Mouse (Mus musculus) testis, adult 2 months (tissue): Measurements from ENCODE around the gene Sds. TPM values are rescaled to one million over a fixed set of nuclear protein-coding genes. Genes with fewer than 3 reads are reported as not detected.
A peak's percentile ranks its signal among the peaks of the same experiment; 100 is the strongest.
"Not testable (repeated sequence)": the region's sequence is repeated elsewhere in the genome, so short reads cannot be mapped to it uniquely, and the experiment has no call there.

ENCODE experiments used
- H3K27ac ChIP-seq: fragments of 200-500 bp; 2 replicates; pipeline ENCODE4 v1.5.1; 2012; ENCODE audit warnings: low read depth, low read length; ENCODE audit not compliant: control insufficient read depth, insufficient read depth
- H3K27me3 ChIP-seq: fragments of 200-500 bp; 2 replicates; pipeline ENCODE4 v1.6.1; 2012; ENCODE audit warnings: mild to moderate bottlenecking, low read length, moderate library complexity; ENCODE audit not compliant: control insufficient read depth, insufficient read depth
- H3K36me3 ChIP-seq: fragments of 200-500 bp; 2 replicates; pipeline ENCODE4 v1.6.1; 2012; ENCODE audit warnings: mild to moderate bottlenecking, low read length; ENCODE audit not compliant: control insufficient read depth, insufficient read depth
- H3K4me1 ChIP-seq: fragments of 200-500 bp; 2 replicates; pipeline ENCODE4 v1.6.1; 2012; ENCODE audit warnings: low read length; ENCODE audit not compliant: control insufficient read depth, insufficient read depth
- H3K4me3 ChIP-seq: fragments of 200-500 bp; 2 replicates; pipeline ENCODE4 v1.5.1; 2012; ENCODE audit warnings: low read depth, mild to moderate bottlenecking, low read length, moderate library complexity, mixed read lengths; ENCODE audit not compliant: control insufficient read depth
- CTCF ChIP-seq: fragments of 200-500 bp; IDR thresholded peaks from 2 replicates; pipeline ENCODE4 v1.5.1; 2012; ENCODE audit warnings: low read depth, mild to moderate bottlenecking, inconsistent platforms, low read length, moderate library complexity; ENCODE audit not compliant: control insufficient read depth, insufficient read depth, insufficient replicate concordance
- POLR2A ChIP-seq: fragments of 200-500 bp; IDR thresholded peaks from 2 replicates; pipeline ENCODE4 v1.6.1; 2012; ENCODE audit warnings: low read depth, mild to moderate bottlenecking, inconsistent platforms, low read length, moderate library complexity; ENCODE audit not compliant: control insufficient read depth
- polyA plus RNA-seq: library from polyadenylated mRNA; depleted of rRNA; stranded (reverse); fragments of >200 nt; gene quantifications from 2 replicates; pipeline ENCODE4 v1.2.3, GENCODE M21; 2012

Gene Sds
- polyA plus RNA-seq, 1 experiment: 1.1 TPM

- peaks cover 4% of the 10 kb centered on the region; the same call in 1 of the 2 replicates for H3K4me1 ChIP-seq
- no peak for TF ChIP-seq POLR2A
- peak; percentile 71; the same call in 1 of the 2 replicates for TF ChIP-seq CTCF
- H3K27ac ChIP-seq: no peak overlapping the region
- no peaks in the 10 kb centered on the region for H3K27me3 ChIP-seq
- no peaks in the 10 kb centered on the region; the same call in 1 of the 2 replicates for H3K36me3 ChIP-seq
- no peak overlapping the region for H3K4me3 ChIP-seq
These were observed 16.1 kb downstream of the Sds start for GRCm38 (mm10) chr5:120492437-120492836.

- Histone ChIP-seq H3K27ac (no peak overlapping the region), H3K4me1 (peaks cover 4% of the 10 kb centered on the region; the same call in 1 of the 2 replicates), H3K4me3 (no peak overlapping the region), H3K27me3 (no peaks in the 10 kb centered on the region), H3K36me3 (no peaks in the 10 kb centered on the region; the same call in 1 of the 2 replicates)
- no peak for TF ChIP-seq POLR2A
- no peak for TF ChIP-seq CTCF
These were observed 17.1 kb downstream of the Sds start for GRCm38 (mm10) chr5:120493440-120493839.

GRCm38 (mm10) chr5:120493873-120494395 is 17.6 kb downstream of the Sds start:
- Histone ChIP-seq H3K27ac (no peak overlapping the region), H3K4me1 (peaks cover 4% of the 10 kb centered on the region; the same call in 1 of the 2 replicates), H3K27me3 (no peaks in the 10 kb centered on the region), H3K4me3 (no peak overlapping the region), H3K36me3 (no peaks in the 10 kb centered on the region; the same call in 1 of the 2 replicates)
- TF ChIP-seq CTCF (no peak), POLR2A (no peak)

- H3K36me3 ChIP-seq: no peaks in the 10 kb centered on the region; the same call in 1 of the 2 replicates
- TF ChIP-seq CTCF (no peak), POLR2A (no peak)
These were observed 18.9 kb downstream of the Sds start for GRCm38 (mm10) chr5:120495064-120495702.

GRCm38 (mm10) chr5:120495703-120496226 is 19.4 kb downstream of the Sds start:
- Histone ChIP-seq H3K27ac (no peak overlapping the region), H3K36me3 (no peaks in the 10 kb centered on the region; the same call in 1 of the 2 replicates), H3K4me3 (no peak overlapping the region), H3K4me1 (peaks cover 3% of the 10 kb centered on the region; the same call in 1 of the 2 replicates), H3K27me3 (no peaks in the 10 kb centered on the region)
- no peak for TF ChIP-seq CTCF
- TF ChIP-seq POLR2A: no peak

More at GRCm38 (mm10) chr5:120495064-120495702, 18.9 kb downstream of the Sds start:
- H3K4me3 ChIP-seq: no peak overlapping the region
- H3K27ac ChIP-seq: no peak overlapping the region
- H3K4me1 ChIP-seq: peaks cover 4% of the 10 kb centered on the region; the same call in 1 of the 2 replicates
- H3K27me3 ChIP-seq: no peaks in the 10 kb centered on the region

- H3K27ac ChIP-seq: no peak overlapping the region
- no peaks in the 10 kb centered on the region; the same call in 1 of the 2 replicates for H3K36me3 ChIP-seq
- TF ChIP-seq CTCF: no peak
- no peak for TF ChIP-seq POLR2A
These were observed 20.7 kb downstream of the Sds start for GRCm38 (mm10) chr5:120497071-120497470.

GRCm38 (mm10) chr5:120499202-120499601 is 22.9 kb downstream of the Sds start:
- Histone ChIP-seq H3K27ac (no peak overlapping the region), H3K36me3 (no peaks in the 10 kb centered on the region; the same call in 1 of the 2 replicates), H3K4me3 (no peak overlapping the region), H3K4me1 (peaks cover 17% of the 10 kb centered on the region), H3K27me3 (no peaks in the 10 kb centered on the region)
- TF ChIP-seq POLR2A (no peak), CTCF (no peak)

More at GRCm38 (mm10) chr5:120497071-120497470, 20.7 kb downstream of the Sds start:
- no peak overlapping the region for H3K4me3 ChIP-seq
- peaks cover 3% of the 10 kb centered on the region; the same call in 1 of the 2 replicates for H3K4me1 ChIP-seq
- H3K27me3 ChIP-seq: no peaks in the 10 kb centered on the region

- H3K27ac ChIP-seq, H3K36me3 ChIP-seq, H3K4me3 ChIP-seq, H3K27me3 ChIP-seq: not testable (repeated sequence)
- H3K4me1 ChIP-seq: peaks cover 19% of the 10 kb centered on the region
These were observed 24.3 kb downstream of the Sds start for GRCm38 (mm10) chr5:120500609-120501008.
